Mouse (Mus musculus) gastrocnemius, adult 2 months (tissue): ENCODE results near the gene Hnrnph2. TPM values are rescaled to one million over a fixed set of nuclear protein-coding genes. Genes with fewer than 3 reads are reported as not detected.

Experiments
- DNase-seq: peaks from one replicate; pipeline ENCODE4 v3.0.0; 2022
- H3K27ac ChIP-seq: fragments of 200-600 bp; 2 replicates; pipeline ENCODE4 v1.8.1; 2022; ENCODE audit warnings: mild to moderate bottlenecking
- H3K4me3 ChIP-seq: fragments of 200-600 bp; 2 replicates; pipeline ENCODE4 v1.8.1; 2022; ENCODE audit warnings: mild to moderate bottlenecking, moderate library complexity
- CTCF ChIP-seq: fragments of 200-600 bp; IDR thresholded peaks from 2 replicates; pipeline ENCODE4 v1.8.1; 2022; ENCODE audit warnings: antibody characterized with exemption, mild to moderate bottlenecking, moderate library complexity
- intact Hi-C: fragments of 180-260 bp; cut with DNase I; formaldehyde crosslinking; loops from one replicate; pipeline ENCODE4 v1.15.1; 2025
- total RNA-seq, 2 experiments: library from RNA; stranded (reverse); gene quantifications; 2 replicates each; pipeline ENCODE4 v1.2.3; 2021

The Hnrnph2 gene
- total RNA-seq, 2 experiments from 2014 or later = 51.6 to 52.9 TPM

DNA sequence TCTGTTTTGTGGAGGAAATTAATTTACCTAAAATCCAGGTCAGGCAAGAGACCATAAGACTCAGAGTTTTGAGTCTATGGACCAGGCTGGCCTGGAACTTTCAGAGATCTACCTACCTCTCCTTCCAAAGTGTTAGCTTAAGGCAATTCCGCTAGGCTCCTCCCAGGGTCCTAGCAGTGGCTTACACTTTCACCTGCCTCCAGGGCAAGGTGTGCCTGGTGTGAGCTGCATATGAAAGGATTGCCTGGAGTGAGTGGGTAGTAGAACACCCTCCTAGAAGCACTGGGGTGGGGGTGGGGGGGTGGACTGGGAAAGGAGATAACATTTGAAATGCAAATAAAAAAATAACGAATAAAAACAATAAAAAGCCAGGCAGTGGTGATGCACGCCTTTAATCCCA, 20.7 kb downstream of the Hnrnph2 start:
- no peak overlapping the region for H3K27ac ChIP-seq
- TF ChIP-seq CTCF = no peak
- intact Hi-C loops = no loop called here
- no peak overlapping the region for H3K4me3 ChIP-seq
- no peak for DNase-seq

DNA sequence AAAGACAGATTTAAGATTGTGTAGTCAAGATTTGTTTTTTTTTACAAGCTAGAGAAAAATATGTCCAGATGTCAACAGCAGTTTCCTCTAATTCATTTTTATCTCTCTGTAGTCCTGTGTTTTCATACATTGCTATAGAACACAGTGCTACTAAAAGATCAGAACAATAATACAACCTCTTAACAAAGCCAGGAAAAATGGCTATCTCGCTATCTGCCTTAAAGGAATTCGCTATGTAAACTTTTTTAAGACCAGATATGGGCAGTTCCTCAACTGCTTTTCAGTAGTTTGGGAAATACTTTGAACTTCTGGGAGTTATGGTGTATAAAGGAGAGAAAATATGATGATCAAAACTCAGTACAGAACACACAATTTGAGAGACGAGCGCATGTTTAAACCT, 22.4 kb downstream of the Hnrnph2 start:
- intact Hi-C loops = no loop called here
- H3K27ac ChIP-seq = no peak overlapping the region
- no peak for DNase-seq
- H3K4me3 ChIP-seq = no peak overlapping the region
- TF ChIP-seq CTCF = no peak

DNA sequence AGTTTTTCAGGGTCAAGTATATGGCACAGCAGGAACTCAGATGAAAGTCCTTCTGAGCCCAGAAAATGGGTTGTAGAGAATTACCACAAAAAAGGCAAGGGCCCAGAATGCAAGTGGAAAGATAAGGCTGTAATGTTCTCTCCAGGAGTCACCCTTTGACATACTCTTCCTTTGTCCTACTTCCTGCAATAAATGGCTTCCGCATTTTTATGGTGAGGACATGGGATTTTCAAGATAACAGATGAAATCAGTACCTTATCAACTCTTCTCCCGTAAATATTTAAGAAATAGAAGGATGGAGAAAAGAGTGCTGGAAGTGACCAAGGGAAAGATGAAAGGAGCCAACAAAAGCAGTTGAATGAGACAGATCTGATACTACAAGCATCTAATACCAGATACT, 27.2 kb downstream of the Hnrnph2 start:
- Histone ChIP-seq H3K27ac (no peak overlapping the region), H3K4me3 (no peak overlapping the region)
- no peak for DNase-seq
- intact Hi-C loops = no loop called here
- TF ChIP-seq CTCF = no peak

DNA sequence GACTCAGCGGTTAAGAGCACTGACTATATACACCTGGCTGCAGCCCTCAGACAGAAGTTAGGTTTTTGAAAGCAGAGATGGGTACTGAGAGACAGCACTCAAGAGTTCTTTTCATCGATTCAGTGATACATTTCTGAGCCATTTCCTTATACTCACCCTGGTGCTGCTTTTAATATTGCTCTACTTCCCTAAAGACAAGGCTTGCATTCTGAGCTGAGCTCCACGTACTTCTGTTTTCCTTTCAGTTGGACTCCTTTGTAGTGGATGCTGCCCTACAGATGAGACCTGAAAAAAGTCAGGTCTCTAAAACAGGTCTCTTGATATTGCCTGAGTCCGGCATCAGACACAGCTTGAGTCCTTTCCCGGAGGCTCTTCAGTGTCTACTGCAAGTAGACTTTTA, 31.7 kb downstream of the Hnrnph2 start:
- Histone ChIP-seq H3K4me3 (no peak overlapping the region), H3K27ac (no peak overlapping the region)
- no peak for DNase-seq
- intact Hi-C loops = no loop called here
- no peak for TF ChIP-seq CTCF

DNA sequence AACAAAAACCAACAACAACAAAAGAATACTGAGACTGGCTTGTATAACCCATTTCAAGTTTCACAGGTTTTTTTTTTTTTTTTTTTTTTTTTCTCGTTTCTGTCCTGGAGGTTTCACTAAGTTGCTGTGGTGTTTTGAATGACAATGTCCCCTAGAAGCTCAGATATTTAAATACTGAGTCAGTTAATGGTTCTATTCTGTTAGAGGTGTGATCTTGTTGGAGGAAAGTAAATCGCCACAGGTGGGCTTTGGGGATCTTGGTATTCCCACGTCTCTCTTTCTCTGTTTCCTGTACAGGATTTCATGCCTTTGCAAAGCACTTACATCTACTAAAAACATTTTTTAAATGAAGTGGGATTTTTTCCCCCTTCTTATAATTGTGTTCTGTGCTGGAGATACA, 34.1 kb downstream of the Hnrnph2 start:
- no peak for TF ChIP-seq CTCF
- intact Hi-C loops = no loop called here
- DNase-seq = no peak
- Histone ChIP-seq H3K27ac (no peak overlapping the region), H3K4me3 (no peak overlapping the region)

DNA sequence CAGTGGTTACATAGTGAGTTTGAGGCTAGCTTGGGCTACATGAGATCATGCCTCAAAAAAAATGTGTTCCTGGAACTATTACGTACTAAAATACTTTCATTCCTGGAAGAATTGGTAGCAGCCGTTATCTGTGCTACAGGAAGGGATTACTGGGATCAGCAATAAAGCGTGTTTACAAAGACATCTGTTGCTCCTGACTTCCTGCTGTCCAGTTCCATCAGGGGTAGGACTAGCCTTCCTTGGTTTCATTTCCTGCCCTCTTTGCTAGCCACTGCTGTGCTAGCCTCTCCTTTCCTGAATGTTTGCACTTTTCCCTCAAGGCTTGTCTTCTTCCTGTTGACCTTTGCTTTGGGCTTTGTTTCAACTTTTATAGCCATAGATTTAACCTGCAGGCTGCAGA, 34.9 kb downstream of the Hnrnph2 start:
- no peak for TF ChIP-seq CTCF
- intact Hi-C loops = no loop called here
- Histone ChIP-seq H3K4me3 (no peak overlapping the region), H3K27ac (no peak overlapping the region)
- no peak for DNase-seq

DNA sequence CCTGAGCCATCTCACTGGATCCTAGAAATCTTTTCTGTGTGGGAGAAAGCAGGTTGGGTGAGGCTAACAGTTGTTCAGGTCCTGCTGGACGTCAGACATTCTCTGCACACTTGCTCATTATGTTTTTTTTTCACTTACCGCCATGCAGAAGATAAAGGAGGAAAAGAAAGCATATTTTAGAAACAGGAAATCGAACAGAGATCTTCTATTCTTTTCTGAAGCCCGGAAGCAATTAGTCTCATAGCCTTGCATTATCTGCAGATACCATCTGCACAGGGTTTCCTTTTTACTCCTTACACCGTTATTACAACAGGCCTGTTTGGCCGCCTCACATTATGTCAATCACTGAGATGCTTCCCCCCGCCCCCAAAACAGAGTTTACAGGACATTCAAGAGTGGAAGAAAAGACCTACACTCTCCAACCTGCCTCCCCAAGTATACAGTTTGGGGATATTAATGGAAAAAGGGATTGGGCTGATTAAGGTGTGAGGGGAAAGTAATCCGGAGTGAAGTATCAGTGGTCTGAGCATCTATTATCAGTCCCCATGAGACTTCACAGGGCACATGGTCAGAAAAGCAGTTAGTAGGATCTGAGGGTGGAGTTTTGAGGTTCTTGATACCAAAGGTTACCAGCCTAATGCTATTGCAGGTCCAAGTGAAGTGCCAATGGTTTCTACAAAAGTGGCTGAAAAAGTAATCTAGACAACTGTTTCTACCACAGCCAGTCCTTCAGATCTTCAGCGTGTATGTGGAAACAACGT, 40.2 kb downstream of the Hnrnph2 start:
- Histone ChIP-seq H3K27ac (no peak overlapping the region), H3K4me3 (no peak overlapping the region)
- no peak for DNase-seq
- intact Hi-C loops = no loop called here
- TF ChIP-seq CTCF = no peak

DNA sequence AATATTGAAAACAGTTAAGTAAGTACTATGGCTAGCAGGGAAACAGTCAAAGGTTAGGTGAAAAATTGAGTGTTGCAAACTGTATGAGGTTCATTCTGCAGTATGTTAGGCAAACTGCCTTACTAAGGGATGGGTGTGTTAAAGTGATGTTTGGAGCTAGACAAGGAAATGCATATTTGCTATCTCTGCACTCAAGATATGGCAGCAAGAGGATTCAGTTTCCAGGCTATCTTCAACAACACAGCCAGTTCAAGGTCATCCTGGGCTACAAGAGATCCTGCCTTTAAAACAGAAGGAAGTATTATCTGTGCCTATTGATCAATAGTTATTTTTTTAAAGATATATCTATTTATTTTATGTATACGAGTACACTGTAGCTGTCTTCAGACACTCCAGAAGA, 45.4 kb downstream of the Hnrnph2 start:
- TF ChIP-seq CTCF = no peak
- no peak for DNase-seq
- intact Hi-C loops = loop anchor here (5.0 kb wide), 2 partner anchors 71 to 266 kb away; partner anchors contain the start of gene Armcx1
- Histone ChIP-seq H3K4me3 (no peak overlapping the region), H3K27ac (no peak overlapping the region)

DNA sequence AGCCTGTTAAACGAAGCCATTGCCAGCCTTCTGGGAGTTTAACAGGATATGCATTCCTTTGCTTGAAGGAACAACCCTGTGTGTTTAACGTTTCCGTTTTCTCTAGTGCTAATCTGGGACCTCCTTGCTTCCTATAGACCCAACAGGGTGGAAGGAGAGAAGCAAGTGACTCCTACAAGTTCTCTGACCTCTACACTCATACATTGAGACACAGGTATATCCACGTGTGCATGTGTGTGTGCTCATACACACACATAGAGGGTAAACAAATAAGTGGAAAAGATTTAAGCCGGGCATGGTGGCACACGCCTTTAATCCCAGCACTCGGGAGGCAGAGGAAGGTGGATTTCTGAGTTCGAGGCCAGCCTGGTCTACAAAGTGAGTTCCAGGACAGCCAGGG, 46.4 kb downstream of the Hnrnph2 start:
- no peak for TF ChIP-seq CTCF
- Histone ChIP-seq H3K27ac (no peak overlapping the region), H3K4me3 (no peak overlapping the region)
- DNase-seq = no peak
- intact Hi-C loops = loop anchor here (5.0 kb wide), 2 partner anchors 70 to 265 kb away; partner anchors contain the start of gene Armcx1

DNA sequence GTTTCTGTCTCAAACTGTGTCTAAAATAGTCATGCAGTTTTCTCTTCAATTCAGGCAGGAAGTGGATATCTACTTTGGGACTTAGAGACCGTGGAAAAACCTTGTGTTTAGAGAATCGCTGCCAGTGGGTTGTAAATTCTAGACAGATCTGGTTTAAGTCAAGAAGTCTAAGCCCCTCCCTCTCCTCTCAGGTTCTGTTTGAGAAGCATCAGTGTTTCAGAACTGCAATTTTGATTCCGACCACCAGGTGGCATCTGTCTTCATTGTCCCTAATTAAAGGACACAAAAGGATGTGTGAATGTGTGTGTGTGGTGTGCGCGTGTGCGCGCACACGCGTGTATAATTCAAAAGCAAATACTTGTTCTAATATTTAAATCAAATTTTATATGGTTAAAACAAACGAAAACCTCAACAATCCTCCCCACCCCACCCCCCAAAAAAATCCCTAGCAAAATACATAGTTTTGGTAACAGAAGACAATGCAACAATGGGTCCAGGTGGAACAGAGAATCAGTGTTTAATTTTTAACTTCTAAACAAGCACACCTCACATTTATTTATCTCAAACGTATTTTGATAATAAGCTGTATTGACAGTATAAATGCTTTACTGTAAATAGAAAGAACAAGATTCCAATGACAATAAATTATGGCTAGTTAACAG, 47.2 kb downstream of the Hnrnph2 start:
- H3K4me3 ChIP-seq = no peak overlapping the region
- no peak overlapping the region for H3K27ac ChIP-seq
- TF ChIP-seq CTCF = peak; percentile 77
- intact Hi-C loops = loop anchor here (5.0 kb wide), 2 partner anchors 69 to 264 kb away; partner anchors contain the start of gene Armcx1
- DNase-seq = peak; percentile 53

DNA sequence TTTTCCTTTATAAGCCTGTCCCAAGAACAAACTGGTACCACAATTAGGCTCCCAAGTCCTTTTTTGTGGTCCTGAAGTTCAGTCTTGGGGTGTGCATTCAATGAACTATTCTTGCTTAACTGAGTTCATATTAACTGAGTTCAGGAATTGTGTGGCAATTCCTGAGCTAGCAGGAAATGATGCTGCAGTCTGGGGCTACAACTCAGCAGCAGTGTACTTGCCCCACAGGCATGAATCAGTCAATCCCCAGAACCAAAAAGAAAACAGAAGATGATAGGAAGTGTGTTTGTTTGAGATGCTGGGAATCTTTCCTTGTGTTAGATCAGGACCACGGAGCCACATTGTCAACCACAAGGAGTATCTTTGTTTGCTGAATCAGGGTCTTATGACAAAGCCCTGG, 51.1 kb downstream of the Hnrnph2 start:
- TF ChIP-seq CTCF = no peak
- intact Hi-C loops = no loop called here
- Histone ChIP-seq H3K27ac (no peak overlapping the region), H3K4me3 (no peak overlapping the region)
- no peak for DNase-seq

Other genes with a start within 250 kb of the Hnrnph2 start
- 1 to 10 TPM; 3.2 to 3.4 TPM for gene Drp2, start 196.6 kb upstream of the Hnrnph2 start, total RNA-seq
- not detected for gene Taf7l, start 124.7 kb upstream of the Hnrnph2 start, total RNA-seq
- 10 to 100 TPM in 1 of 2 experiments, 1 to 10 TPM in 1; 8.8 to 17.0 TPM for gene Timm8a1, start 59.3 kb upstream of the Hnrnph2 start, total RNA-seq
- under 1 TPM; 0.22 to 0.23 TPM for gene Btk, start 17.6 kb upstream of the Hnrnph2 start, total RNA-seq
- 100 to 1,000 TPM in 1 of 2 experiments, 10 to 100 TPM in 1; 93.2 to 124 TPM for gene Rpl36a, start 15.5 kb upstream of the Hnrnph2 start, total RNA-seq
- 1 to 10 TPM; 1.6 to 1.8 TPM for gene Gla, start 54 bp upstream of the Hnrnph2 start, total RNA-seq
- gene Armcx4, start 85.3 kb downstream of the Hnrnph2 start, total RNA-seq = 10 to 100 TPM in 1 of 2 experiments, 1 to 10 TPM in 1; 5.9 to 23.9 TPM
- gene Armcx1, start 116.8 kb downstream of the Hnrnph2 start, total RNA-seq = 1 to 10 TPM; 1.4 to 2.4 TPM
- gene Armcx6, start 150.2 kb downstream of the Hnrnph2 start, total RNA-seq = 1 to 10 TPM; 1.4 to 1.5 TPM
- gene Armcx3, start 155.4 kb downstream of the Hnrnph2 start, total RNA-seq = 10 to 100 TPM; 18.2 to 27.6 TPM
- 1 to 10 TPM; 1.5 to 3.4 TPM for gene Armcx2, start 208.0 kb downstream of the Hnrnph2 start, total RNA-seq